Mouse (Mus musculus) cerebellum, adult 2 months (tissue): Measurements from ENCODE around the gene Dpp6. TPM values are rescaled to one million over a fixed set of nuclear protein-coding genes. Genes with fewer than 3 reads are reported as not detected.

Source experiments
- DNase-seq, 2 experiments: peaks; one replicate each; pipeline ENCODE4 v3.0.0; 2021
- H3K27ac ChIP-seq: fragments of 200-500 bp; 2 replicates; pipeline ENCODE4 v1.5.1; 2012; ENCODE audit warnings: low read length, control low read depth, inconsistent platforms; ENCODE audit not compliant: insufficient read depth
- H3K27me3 ChIP-seq: fragments of 200-500 bp; 2 replicates; pipeline ENCODE4 v1.6.1; 2012; ENCODE audit warnings: inconsistent platforms, mild to moderate bottlenecking, low read length, moderate library complexity; ENCODE audit not compliant: control insufficient read depth, insufficient read depth
- H3K4me1 ChIP-seq: fragments of 200-500 bp; 2 replicates; pipeline ENCODE4 v1.6.1; 2011; ENCODE audit warnings: low read length; ENCODE audit not compliant: control insufficient read depth, insufficient read depth
- H3K4me3 ChIP-seq: fragments of 200-500 bp; replicated peaks from 2 replicates; pipeline ENCODE3; 2011; ENCODE audit warnings: mild to moderate bottlenecking, low read depth, low read length, control low read depth; ENCODE audit not compliant: insufficient read depth
- CTCF ChIP-seq: fragments of 200-500 bp; IDR thresholded peaks from 2 replicates; pipeline ENCODE4 v1.5.1; 2011; ENCODE audit warnings: low read depth, mild to moderate bottlenecking, control low read depth, low read length, moderate library complexity, borderline replicate concordance; ENCODE audit not compliant: insufficient read depth
- POLR2A ChIP-seq: fragments of 200-500 bp; IDR thresholded peaks from 2 replicates; pipeline ENCODE4 v1.6.1; 2011; ENCODE audit warnings: low read length, control low read depth, borderline replicate concordance; ENCODE audit not compliant: insufficient read depth
- WGBS: fragments of 180-500 bp; shearing (Covaris S2); methylation state at CpG from one replicate; pipeline ENCODE4 v1.1.7; 2018; 5-methylcytosine and 5-hydroxymethylcytosine counted together
- polyA plus RNA-seq: library from polyadenylated mRNA; depleted of rRNA; stranded (reverse); fragments of >200 nt; gene quantifications from 2 replicates; pipeline ENCODE4 v1.2.3, GENCODE M21; 2012

Gene Dpp6
- polyA plus RNA-seq, 1 experiment: 183 TPM

GRCm38 (mm10) chr5:27708209-27708608, 891.2 kb downstream of the Dpp6 start:
- 30% methylated on average over 6 of the region's 6 CpGs for WGBS
- no peaks in the 10 kb centered on the region for H3K4me1 ChIP-seq

GRCm38 (mm10) chr5:27711461-27712192, 894.6 kb downstream of the Dpp6 start:
- H3K27ac ChIP-seq: no peak overlapping the region
- no peak for DNase-seq
- WGBS: 76% methylated on average over 8 of the region's 8 CpGs
- TF ChIP-seq POLR2A: no peak
- no peak for TF ChIP-seq CTCF
- H3K4me3 ChIP-seq: no peak overlapping the region
- H3K27me3 ChIP-seq: no peaks in the 10 kb centered on the region
- H3K4me1 ChIP-seq: peaks cover 18% of the 10 kb centered on the region

More at GRCm38 (mm10) chr5:27708209-27708608, 891.2 kb downstream of the Dpp6 start:
- Histone ChIP-seq H3K27ac (no peak overlapping the region), H3K27me3 (no peaks in the 10 kb centered on the region), H3K4me3 (no peak overlapping the region)
- no peak for DNase-seq
- TF ChIP-seq CTCF: no peak
- TF ChIP-seq POLR2A: no peak

GRCm38 (mm10) chr5:27714356-27714755, 897.4 kb downstream of the Dpp6 start:
- TF ChIP-seq POLR2A: no peak
- TF ChIP-seq CTCF: no peak

GRCm38 (mm10) chr5:27716026-27716425, 899.0 kb downstream of the Dpp6 start:
- Histone ChIP-seq H3K4me1 (peaks cover 29% of the 10 kb centered on the region), H3K27ac (no peak overlapping the region), H3K4me3 (no peak overlapping the region), H3K27me3 (no peaks in the 10 kb centered on the region)
- TF ChIP-seq CTCF: no peak
- TF ChIP-seq POLR2A: no peak
- 27% methylated on average over 4 of the region's 4 CpGs for whole genome bisulfite sequencing
- DNase-seq: no peak

More at GRCm38 (mm10) chr5:27714356-27714755, 897.4 kb downstream of the Dpp6 start:
- WGBS: 18% methylated on average over 9 of the region's 9 CpGs
- Histone ChIP-seq H3K27me3 (no peaks in the 10 kb centered on the region), H3K4me1 (peaks cover 29% of the 10 kb centered on the region), H3K4me3 (no peak overlapping the region), H3K27ac (peak overlapping the region; percentile 50)
- peak in 1 of 2 experiments; percentile 29 for DNase-seq

GRCm38 (mm10) chr5:27717301-27717700, 900.3 kb downstream of the Dpp6 start:
- DNase-seq: peak in 1 of 2 experiments; percentile 51
- Histone ChIP-seq H3K4me1 (peaks cover 29% of the 10 kb centered on the region), H3K4me3 (no peak overlapping the region), H3K27me3 (no peaks in the 10 kb centered on the region), H3K27ac (no peak overlapping the region)
- no peak for TF ChIP-seq POLR2A

- Histone ChIP-seq H3K27me3 (no peaks in the 10 kb centered on the region), H3K27ac (no peak overlapping the region), H3K4me1 (peaks cover 24% of the 10 kb centered on the region), H3K4me3 (no peak overlapping the region)
- no peak for DNase-seq
- 24% methylated on average over 2 of the region's 2 CpGs for WGBS
- TF ChIP-seq CTCF (no peak), POLR2A (no peak)
Measured at GRCm38 (mm10) chr5:27719311-27719710, 902.3 kb downstream of the Dpp6 start.

- Histone ChIP-seq H3K4me1 (no peaks in the 10 kb centered on the region), H3K27ac (no peak overlapping the region), H3K27me3 (no peaks in the 10 kb centered on the region), H3K4me3 (no peak overlapping the region)
- TF ChIP-seq POLR2A: no peak
- TF ChIP-seq CTCF: peak; percentile 25; the same call in 1 of the 2 replicates
- DNase-seq: no peak
- 35% methylated on average over 2 of the region's 2 CpGs for WGBS
Measured at GRCm38 (mm10) chr5:27724460-27724859, 907.5 kb downstream of the Dpp6 start.

GRCm38 (mm10) chr5:27730666-27731065, 913.7 kb downstream of the Dpp6 start:
- H3K4me1 ChIP-seq: peaks cover 20% of the 10 kb centered on the region
- H3K4me3 ChIP-seq: no peak overlapping the region
- H3K27me3 ChIP-seq: no peaks in the 10 kb centered on the region
- TF ChIP-seq POLR2A (no peak), CTCF (no peak)
- peak; percentile 62 to 70 for DNase-seq
- 4% methylated on average over 5 of the region's 5 CpGs for WGBS
- H3K27ac ChIP-seq: 0 out of 2 replicates have a peak overlapping the region, but pooled peaks have one; percentile 49
